Mouse (Mus musculus): Measurements from ENCODE around the gene Dscam.
A peak's percentile ranks its signal among the peaks of the same experiment; 100 is the strongest.

Gene Dscam

GRCm38 (mm10) chr16:97170513-97171081 is at the start of gene Dscam:
Dscam (minus strand) TSS chr16:97170752.
- DNase-seq: peak; percentile 38

- no peak for DNase-seq
Measured at GRCm38 (mm10) chr16:97219381-97219780, 48.8 kb upstream of the Dscam start.

- DNase-seq: peak; percentile 85
Measured at GRCm38 (mm10) chr16:97209997-97210396, 39.4 kb upstream of the Dscam start.

- no peak for DNase-seq
Measured at GRCm38 (mm10) chr16:97208276-97208675, 37.7 kb upstream of the Dscam start.

- no peak for DNase-seq
Measured at GRCm38 (mm10) chr16:97204090-97204489, 33.5 kb upstream of the Dscam start.

- DNase-seq: no peak
Measured at GRCm38 (mm10) chr16:97203554-97203953, 33.0 kb upstream of the Dscam start.

GRCm38 (mm10) chr16:97194630-97195029 is 24.1 kb upstream of the Dscam start:
- no peak for DNase-seq

GRCm38 (mm10) chr16:97194179-97194578 is 23.6 kb upstream of the Dscam start:
- no peak for DNase-seq

GRCm38 (mm10) chr16:97192296-97192695 is 21.7 kb upstream of the Dscam start:
- DNase-seq: no peak

- no peak for DNase-seq
Measured at GRCm38 (mm10) chr16:97190604-97191003, 20.1 kb upstream of the Dscam start.

- DNase-seq: peak; percentile 76
Measured at GRCm38 (mm10) chr16:97171500-97171899, 948 bp upstream of the Dscam start.

- DNase-seq: no peak
Measured at GRCm38 (mm10) chr16:97169901-97170512, 545 bp downstream of the Dscam start.

- DNase-seq: no peak
Measured at GRCm38 (mm10) chr16:97168614-97169013, 1.9 kb downstream of the Dscam start.

- DNase-seq: no peak
Measured at GRCm38 (mm10) chr16:97168030-97168429, 2.5 kb downstream of the Dscam start.

GRCm38 (mm10) chr16:97166166-97166565 is 4.4 kb downstream of the Dscam start:
- no peak for DNase-seq

GRCm38 (mm10) chr16:97165444-97166121 is 5.0 kb downstream of the Dscam start:
- peak; percentile 59 for DNase-seq

GRCm38 (mm10) chr16:97158279-97158678 is 12.3 kb downstream of the Dscam start:
- DNase-seq: no peak

- no peak for DNase-seq
Measured at GRCm38 (mm10) chr16:97144544-97145194, 25.9 kb downstream of the Dscam start.

- DNase-seq: no peak
Measured at GRCm38 (mm10) chr16:97141943-97142342, 28.6 kb downstream of the Dscam start.

- peak; percentile 24 for DNase-seq
Measured at GRCm38 (mm10) chr16:97135003-97135827, 35.3 kb downstream of the Dscam start.

GRCm38 (mm10) chr16:97127296-97127695 is 43.3 kb downstream of the Dscam start:
- DNase-seq: peak; percentile 93

GRCm38 (mm10) chr16:97110028-97110427 is 60.5 kb downstream of the Dscam start:
- DNase-seq: no peak

GRCm38 (mm10) chr16:97105266-97105665 is 65.3 kb downstream of the Dscam start:
- no peak for DNase-seq

All from layer of hippocampus, adult 9-11 months (tissue).